Mouse (Mus musculus) embryo, embryonic 10 days (tissue): ENCODE results near the gene Rapgef2.

Experiments used
- DNase-seq: peaks from one replicate; pipeline ENCODE4 v3.0.0-alpha.2; 2015; ENCODE audit warnings: low spot score

Rapgef2 gene

DNA sequence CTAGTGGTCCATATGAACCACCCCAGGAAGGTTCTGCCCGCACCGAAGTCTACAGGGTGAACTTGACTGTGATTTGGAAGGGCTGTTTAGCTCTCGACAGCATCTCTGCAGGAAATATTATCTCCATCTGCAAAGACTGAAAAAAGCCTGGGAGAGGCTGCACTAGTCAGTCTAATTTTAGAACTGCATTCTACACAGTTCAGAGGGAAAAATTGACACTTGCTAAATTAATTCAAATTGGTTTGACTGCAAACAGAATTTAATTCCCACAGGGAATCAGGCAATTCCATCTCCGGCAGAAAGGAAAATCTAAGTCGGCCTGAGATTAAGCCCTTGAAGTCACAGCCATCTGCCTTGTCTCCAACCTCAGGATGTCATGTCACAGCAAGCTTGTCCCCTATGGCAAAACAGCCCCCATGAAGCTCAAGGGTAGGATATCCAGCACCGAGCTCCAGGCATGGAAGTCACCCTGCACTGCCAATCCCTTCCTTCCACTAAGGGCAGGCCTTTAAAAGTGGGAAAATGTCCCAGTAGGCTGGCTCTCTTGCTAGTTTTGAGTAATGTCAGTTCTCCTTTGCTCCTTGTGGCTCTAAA, 262.5 kb downstream of the Rapgef2 start:
- no peak for DNase-seq

DNA sequence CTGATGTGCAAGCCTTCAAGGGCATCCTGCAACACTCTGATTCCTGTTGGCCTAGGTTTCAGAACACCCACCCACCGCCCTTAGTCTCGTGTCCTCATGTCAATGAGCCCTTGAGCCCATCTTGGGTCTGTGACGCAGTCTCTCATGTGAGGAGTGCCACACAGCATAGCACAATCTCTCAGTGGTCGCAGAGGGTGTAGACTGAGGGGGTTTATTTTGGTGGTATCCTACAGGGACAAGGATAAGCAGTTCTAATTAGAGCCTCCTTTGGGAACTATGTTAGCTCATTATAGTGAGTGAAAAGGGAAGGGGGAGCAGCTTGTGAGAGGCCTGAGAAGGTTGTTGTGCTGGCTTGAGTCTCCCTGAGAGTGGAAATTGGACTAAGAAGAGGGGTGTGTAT, 263.6 kb downstream of the Rapgef2 start:
- no peak for DNase-seq

DNA sequence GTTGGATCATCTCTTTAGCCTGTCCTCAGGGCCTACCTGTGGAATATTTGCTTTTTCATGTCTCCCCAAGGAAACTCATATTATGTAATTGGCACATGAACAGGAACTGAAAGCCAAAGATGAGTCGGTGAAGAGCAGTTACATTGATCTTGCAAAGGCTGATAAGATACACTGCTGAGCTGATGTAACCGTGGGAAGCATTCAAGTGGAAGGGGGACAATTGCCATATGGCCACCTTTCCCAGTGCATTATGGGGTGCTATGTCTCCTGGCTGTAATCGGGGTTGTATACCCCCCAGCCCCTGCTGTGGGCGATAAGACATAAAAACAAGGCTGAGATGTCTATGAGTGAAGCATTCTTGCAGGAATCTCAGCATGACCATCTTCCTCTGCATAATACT, 268.9 kb downstream of the Rapgef2 start:
- no peak for DNase-seq

DNA sequence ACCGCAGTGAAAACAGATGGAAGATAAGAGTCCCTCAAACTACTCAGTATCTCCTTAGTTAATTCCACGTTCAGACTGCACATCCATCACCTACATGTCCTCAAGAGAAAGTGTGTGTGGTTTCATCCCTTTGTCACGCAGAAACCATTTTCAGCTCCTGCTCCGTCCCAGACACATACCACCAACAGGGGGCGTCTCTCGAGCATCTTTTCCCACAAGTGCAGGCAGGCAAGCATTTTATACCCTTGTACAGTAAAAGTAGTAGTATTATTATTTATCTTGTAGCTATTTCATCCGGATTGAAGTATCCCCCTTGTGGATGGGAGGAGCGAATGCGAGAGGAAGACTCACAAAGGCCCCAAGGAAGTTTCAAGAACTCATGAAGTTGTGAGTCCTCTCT, 269.5 kb downstream of the Rapgef2 start:
- no peak for DNase-seq

DNA sequence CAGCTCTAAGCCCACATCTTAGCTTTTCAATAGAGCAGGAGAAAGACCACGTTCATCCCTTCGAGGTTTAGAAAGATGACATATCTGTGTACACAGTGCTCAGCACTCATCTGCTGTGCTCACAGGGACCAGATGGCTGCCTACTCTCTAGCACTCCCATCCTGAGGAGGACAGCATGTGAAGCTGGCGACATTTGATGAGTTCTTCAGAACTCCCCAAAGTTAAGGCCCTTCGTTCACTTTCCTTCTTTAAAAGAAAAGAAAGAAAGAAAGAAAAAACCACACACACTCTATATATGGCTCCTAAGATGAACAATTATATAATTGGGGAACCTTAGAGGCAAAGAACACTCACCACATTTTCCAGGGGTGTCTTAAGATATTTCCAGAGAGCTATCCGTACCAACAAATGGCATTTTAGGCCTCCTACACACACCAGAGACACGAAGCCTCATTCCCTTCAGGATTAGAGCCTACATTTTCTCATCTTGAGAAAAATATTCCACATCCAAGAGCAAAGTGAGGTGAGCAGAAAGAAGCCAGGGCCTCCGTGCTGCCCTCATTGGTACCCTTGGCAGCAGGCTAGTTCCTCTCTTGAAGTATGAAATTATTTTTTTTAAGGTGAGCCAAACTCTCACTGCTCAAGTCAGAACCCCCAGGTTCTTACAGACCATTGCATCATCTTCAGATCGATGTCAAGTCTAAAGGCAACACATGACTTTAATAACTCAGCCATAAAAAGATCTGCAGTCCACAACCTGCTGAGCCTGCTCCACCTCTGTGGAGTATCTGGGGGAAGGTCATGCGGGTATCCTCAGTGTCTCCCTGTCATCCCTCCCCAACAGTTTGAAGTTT, 270.5 kb downstream of the Rapgef2 start:
- DNase-seq = no peak
